Mouse (Mus musculus) MEL (cell line): ENCODE measurements around the gene Fam171a1. TPM values are rescaled to one million over a fixed set of nuclear protein-coding genes. Genes with fewer than 3 reads are reported as not detected.

ENCODE experiments used
- DNase-seq: peaks from one replicate; pipeline ENCODE4 v3.0.0; 2011; ENCODE audit warnings: low read depth, low spot score
- H3K27ac ChIP-seq: 2 replicates; pipeline ENCODE4 v1.5.1; 2012; ENCODE audit warnings: low read depth, mild to moderate bottlenecking, control low read depth, low read length, moderate library complexity; ENCODE audit not compliant: control insufficient read depth
- H3K27me3 ChIP-seq, 2 experiments: fragments of 150-350 bp in 1 of 2; sonication (generic) in 1 of 2; 2 replicates each; pipeline ENCODE4 v1.6.1; 2012; ENCODE audit warnings: low read length in 2 of 2, mild to moderate bottlenecking in 2 of 2, improper control_type of control experiment in 1 of 2, moderate library complexity in 1 of 2; ENCODE audit not compliant: insufficient read depth in 2 of 2, control insufficient read depth in 1 of 2
- H3K36me3 ChIP-seq, 2 experiments: 2 replicates each; pipeline ENCODE4 v1.6.1; 2012 to 2014; ENCODE audit warnings: low read length in 2 of 2, improper control_type of control experiment in 1 of 2, inconsistent platforms in 1 of 2, mild to moderate bottlenecking in 1 of 2; ENCODE audit not compliant: insufficient read depth in 2 of 2, control insufficient read depth in 1 of 2
- H3K4me1 ChIP-seq, 2 experiments: fragments of 150-350 bp in 1 of 2; sonication (generic) in 1 of 2; 2 replicates each; pipeline ENCODE4 v1.6.1; 2012; ENCODE audit warnings: low read length in 2 of 2, improper control_type of control experiment in 1 of 2, mild to moderate bottlenecking in 1 of 2; ENCODE audit not compliant: insufficient read depth in 2 of 2, control insufficient read depth in 1 of 2
- H3K4me3 ChIP-seq, 2 experiments: fragments of 150-350 bp in 1 of 2; sonication (generic) in 1 of 2; 2 replicates each; pipeline ENCODE4 v1.5.1; 2012; ENCODE audit warnings: low read depth in 2 of 2, low read length in 2 of 2, mild to moderate bottlenecking in 2 of 2, moderate library complexity in 2 of 2, control low read depth in 1 of 2, improper control_type of control experiment in 1 of 2; ENCODE audit not compliant: control insufficient read depth in 1 of 2, insufficient read depth in 1 of 2
- H3K79me2 ChIP-seq: 2 replicates; pipeline ENCODE4 v1.6.1; 2012; ENCODE audit warnings: mild to moderate bottlenecking, low read length, moderate library complexity; ENCODE audit not compliant: control insufficient read depth, poor library complexity, insufficient read depth
- H3K9ac ChIP-seq: 2 replicates; pipeline ENCODE4 v1.6.1; 2012; ENCODE audit warnings: low read depth, mild to moderate bottlenecking, control low read depth, low read length, moderate library complexity; ENCODE audit not compliant: control insufficient read depth, poor library complexity, severe bottlenecking
- H3K9me3 ChIP-seq: fragments of 150-350 bp; sonication (generic); replicated peaks from 2 replicates; pipeline ENCODE4 v1.6.1; 2012; ENCODE audit warnings: mild to moderate bottlenecking, low read length, improper control_type of control experiment, moderate library complexity; ENCODE audit not compliant: insufficient read depth
- CHD2 ChIP-seq: IDR thresholded peaks from 2 replicates; pipeline ENCODE4 v1.6.1; 2011; ENCODE audit warnings: low read length, improper control_type of control experiment
- CTCF ChIP-seq, 3 experiments: IDR thresholded peaks in 2 of 3; conservative IDR thresholded peaks in 1 of 3; 2 replicates each; pipeline ENCODE4 v1.5.1; 2011 to 2012; ENCODE audit warnings: low read length in 3 of 3, low read depth in 2 of 3, mild to moderate bottlenecking in 2 of 3, improper control_type of control experiment in 1 of 3, inconsistent platforms in 1 of 3, mixed read lengths in 1 of 3, moderate library complexity in 1 of 3; ENCODE audit not compliant: control insufficient read depth in 1 of 3, insufficient read depth in 1 of 3, poor library complexity in 1 of 3, severe bottlenecking in 1 of 3
- GABPA ChIP-seq: IDR thresholded peaks from 2 replicates; pipeline ENCODE4 v1.6.1; 2012; ENCODE audit warnings: low read depth, mild to moderate bottlenecking, inconsistent platforms, low read length, improper control_type of control experiment, moderate library complexity
- GATA1 ChIP-seq: IDR thresholded peaks from 2 replicates; pipeline ENCODE4 v1.6.1; 2011; ENCODE audit warnings: low read depth, low read length, improper control_type of control experiment
- HCFC1 ChIP-seq: IDR thresholded peaks from 2 replicates; pipeline ENCODE4 v1.6.1; 2012; ENCODE audit warnings: low read depth, mild to moderate bottlenecking, inconsistent platforms, low read length, improper control_type of control experiment, moderate library complexity
- JUND ChIP-seq: IDR thresholded peaks from 2 replicates; pipeline ENCODE4 v1.6.1; 2011; ENCODE audit warnings: low read depth, mild to moderate bottlenecking, improper control_type of control experiment, low read length
- MAX ChIP-seq: IDR thresholded peaks from 2 replicates; pipeline ENCODE4 v1.6.1; 2011; ENCODE audit warnings: low read length, improper control_type of control experiment
- MXI1 ChIP-seq: IDR thresholded peaks from 2 replicates; pipeline ENCODE4 v1.6.1; 2011; ENCODE audit warnings: mild to moderate bottlenecking, low read depth, low read length, improper control_type of control experiment
- MYC ChIP-seq: IDR thresholded peaks from 2 replicates; pipeline ENCODE4 v1.6.1; 2011; ENCODE audit warnings: low read depth, mild to moderate bottlenecking, low read length, improper control_type of control experiment, moderate library complexity
- POLR2A ChIP-seq, 2 experiments: IDR thresholded peaks; 2 replicates each; pipeline ENCODE4 v1.6.1; 2011 to 2012; ENCODE audit warnings: low read length in 2 of 2, mild to moderate bottlenecking in 2 of 2, control low read depth in 1 of 2, improper control_type of control experiment in 1 of 2, low read depth in 1 of 2, moderate library complexity in 1 of 2; ENCODE audit not compliant: control insufficient read depth in 1 of 2, insufficient read depth in 1 of 2, poor library complexity in 1 of 2
- POLR2AphosphoS2 ChIP-seq: IDR thresholded peaks from 2 replicates; pipeline ENCODE4 v1.6.1; 2011; ENCODE audit warnings: low read length, improper control_type of control experiment
- POLR2AphosphoS5 ChIP-seq: IDR thresholded peaks from 2 replicates; pipeline ENCODE4 v1.6.1; 2012; ENCODE audit warnings: low read depth, borderline replicate concordance, mild to moderate bottlenecking, inconsistent platforms, low read length, moderate library complexity, mixed read lengths
- RAD21 ChIP-seq: IDR thresholded peaks from 2 replicates; pipeline ENCODE4 v1.6.1; 2011; ENCODE audit warnings: mild to moderate bottlenecking, low read depth, low read length, improper control_type of control experiment
- SIN3A ChIP-seq: IDR thresholded peaks from 2 replicates; pipeline ENCODE4 v1.6.1; 2012; ENCODE audit warnings: low read length, improper control_type of control experiment, inconsistent platforms
- TAL1 ChIP-seq: IDR thresholded peaks from 2 replicates; pipeline ENCODE4 v1.6.1; 2012; ENCODE audit warnings: mild to moderate bottlenecking, inconsistent platforms, low read length, moderate library complexity, mixed read lengths
- UBTF ChIP-seq: IDR thresholded peaks from 2 replicates; pipeline ENCODE4 v1.6.1; 2012; ENCODE audit warnings: low read depth, mild to moderate bottlenecking, inconsistent platforms, low read length, improper control_type of control experiment, moderate library complexity, borderline replicate concordance; ENCODE audit not compliant: insufficient read depth
- USF1 ChIP-seq: IDR thresholded peaks from 2 replicates; pipeline ENCODE4 v1.6.1; 2014; ENCODE audit warnings: low read depth, mild to moderate bottlenecking, inconsistent platforms, low read length, improper control_type of control experiment, moderate library complexity
- ZC3H11A ChIP-seq: IDR thresholded peaks from 2 replicates; pipeline ENCODE4 v1.6.1; 2012; ENCODE audit warnings: low read depth, mild to moderate bottlenecking, inconsistent platforms, low read length, improper control_type of control experiment
- ZKSCAN1 ChIP-seq: IDR thresholded peaks from 2 replicates; pipeline ENCODE4 v1.6.1; 2012; ENCODE audit warnings: low read depth, mild to moderate bottlenecking, inconsistent platforms, low read length, improper control_type of control experiment, moderate library complexity
- ZNF384 ChIP-seq: IDR thresholded peaks from 2 replicates; pipeline ENCODE4 v1.6.1; 2012; ENCODE audit warnings: low read depth, mild to moderate bottlenecking, inconsistent platforms, low read length, improper control_type of control experiment
- polyA plus RNA-seq, 2 experiments: library from polyadenylated mRNA; stranded (reverse) in 1 of 2; unstranded in 1 of 2; fragments of >175 nt in 1 of 2; fragments of >200 nt in 1 of 2; gene quantifications; 2 replicates each; pipeline versions ENCODE4 v1.2.1 to v1.2.4; 2012; ENCODE audit warnings: low replicate concordance in 2 of 2, low read depth in 1 of 2; ENCODE audit not compliant: insufficient read length in 2 of 2, insufficient read depth in 1 of 2, missing spikeins in 1 of 2
- total RNA-seq: library from RNA; depleted of rRNA; stranded (reverse); fragments of 300-350 nt; gene quantifications from 2 replicates; pipeline ENCODE4 v1.2.3, GENCODE M21; 2012

The Fam171a1 gene
- total and polyA plus RNA-seq, 3 experiments = not detected

GRCm38 (mm10) chr2:3206975-3207642 is 93.1 kb downstream of the Fam171a1 start:
- no peak overlapping the region for H3K27ac ChIP-seq
- H3K4me1 ChIP-seq = no peaks in the 10 kb centered on the region
- H3K9me3 ChIP-seq = no peaks in the 10 kb centered on the region
- H3K4me3 ChIP-seq = no peak overlapping the region
- H3K36me3 ChIP-seq = no peaks in the 10 kb centered on the region
- DNase-seq = no peak
- H3K79me2 ChIP-seq = no peaks in the 10 kb centered on the region
- TF ChIP-seq JUND = no peak
- no peak for TF ChIP-seq ZC3H11A
- no peak for TF ChIP-seq POLR2AphosphoS2
- TF ChIP-seq POLR2A (IDR thresholded peaks at IDR 0.05; ENCODE audit: control insufficient read depth in 1 of 2, insufficient read depth in 1 of 2, low read depth in 1 of 2, low read length in 2 of 2, poor library complexity in 1 of 2) = no peak
- TF ChIP-seq CHD2 = no peak
- no peak for TF ChIP-seq ZKSCAN1
- no peak for TF ChIP-seq HCFC1
- no peak for TF ChIP-seq SIN3A
- no peak for TF ChIP-seq POLR2AphosphoS5
- TF ChIP-seq RAD21 = no peak
- TF ChIP-seq CTCF (IDR thresholded peaks at IDR 0.05 in 2 of 3, conservative IDR thresholded peaks at IDR 0.05 in 1 of 3; ENCODE audit: control insufficient read depth in 1 of 3, insufficient read depth in 1 of 3, low read depth in 2 of 3, low read length in 3 of 3, poor library complexity in 1 of 3, severe bottlenecking in 1 of 3) = no peak
- no peak for TF ChIP-seq TAL1
- H3K9ac ChIP-seq = no peak overlapping the region
- H3K27me3 ChIP-seq = no peaks in the 10 kb centered on the region

GRCm38 (mm10) chr2:3215480-3215879 is 101.5 kb downstream of the Fam171a1 start:
- H3K4me3 ChIP-seq = no peak overlapping the region
- TF ChIP-seq MXI1 (no peak), GABPA (no peak), CHD2 (no peak), POLR2AphosphoS2 (no peak), MYC (no peak), ZNF384 (no peak), GATA1 (no peak), USF1 (no peak), UBTF (no peak), TAL1 (no peak), MAX (no peak), SIN3A (no peak)

More at GRCm38 (mm10) chr2:3215480-3215879, 101.5 kb downstream of the Fam171a1 start:
- Histone ChIP-seq H3K4me1 (no peaks in the 10 kb centered on the region), H3K27ac (no peak overlapping the region), H3K79me2 (no peaks in the 10 kb centered on the region), H3K9me3 (no peaks in the 10 kb centered on the region), H3K36me3 (no peaks in the 10 kb centered on the region), H3K9ac (no peak overlapping the region), H3K27me3 (no peaks in the 10 kb centered on the region)
- peak; percentile 27 for DNase-seq
